Mouse (Mus musculus): ENCODE data around the gene Loxl4. TPM values are rescaled to one million over a fixed set of nuclear protein-coding genes. Genes with fewer than 3 reads are reported as not detected.

The Loxl4 gene
- polyA plus RNA-seq (2015; fragmentation: Nextera tagmentation; extraction: Ambion mirVana) = 0.41 and 0.59 TPM in 2 replicates

DNA sequence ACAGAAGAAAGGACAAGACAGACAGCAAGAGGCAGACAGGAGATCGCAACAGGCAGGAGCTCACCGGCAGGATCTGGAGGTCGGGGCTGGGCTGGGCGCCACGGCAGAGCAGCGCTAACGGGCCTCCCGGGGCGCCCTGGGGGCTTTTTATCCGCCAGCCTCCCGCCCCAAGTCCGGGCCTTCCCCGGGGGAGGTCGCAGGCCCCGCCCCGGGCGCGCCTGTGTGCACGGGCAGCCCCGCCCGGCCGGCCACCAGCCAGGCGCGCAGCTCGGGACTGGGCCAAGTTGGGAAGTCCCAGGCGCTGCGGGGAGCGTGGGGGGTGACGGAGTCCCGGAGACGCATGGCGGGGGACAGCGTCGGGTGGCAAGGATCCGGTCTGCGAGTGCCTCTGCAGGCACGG is at the start of gene Loxl4:
Gene Loxl4, minus strand, starts transcription at position 160 of the 400 bp plus-strand sequence.
- no peak within 1 kb of the TSS for H3K9ac ChIP-seq (replicated peaks)
- no peaks in the 10 kb centered on the region for H3K36me3 ChIP-seq
- no peak within 1 kb of the TSS for H3K27ac ChIP-seq (replicated peaks)
- H3K4me2 ChIP-seq = peak within 1 kb of the TSS; percentile 57
- peak within 1 kb of the TSS; percentile 32 for H3K4me3 ChIP-seq (replicated peaks)
- WGBS = 1% methylated on average over 37 of the region's 37 CpGs
- ATAC-seq (ENCODE audit: low FRiP score) = no peak
- H3K9me3 ChIP-seq (replicated peaks) = no peaks in the 10 kb centered on the region
- H3K4me1 ChIP-seq = peaks cover 9% of the 10 kb centered on the region
- H3K27me3 ChIP-seq (replicated peaks) = peaks cover 31% of the 10 kb centered on the region

DNA sequence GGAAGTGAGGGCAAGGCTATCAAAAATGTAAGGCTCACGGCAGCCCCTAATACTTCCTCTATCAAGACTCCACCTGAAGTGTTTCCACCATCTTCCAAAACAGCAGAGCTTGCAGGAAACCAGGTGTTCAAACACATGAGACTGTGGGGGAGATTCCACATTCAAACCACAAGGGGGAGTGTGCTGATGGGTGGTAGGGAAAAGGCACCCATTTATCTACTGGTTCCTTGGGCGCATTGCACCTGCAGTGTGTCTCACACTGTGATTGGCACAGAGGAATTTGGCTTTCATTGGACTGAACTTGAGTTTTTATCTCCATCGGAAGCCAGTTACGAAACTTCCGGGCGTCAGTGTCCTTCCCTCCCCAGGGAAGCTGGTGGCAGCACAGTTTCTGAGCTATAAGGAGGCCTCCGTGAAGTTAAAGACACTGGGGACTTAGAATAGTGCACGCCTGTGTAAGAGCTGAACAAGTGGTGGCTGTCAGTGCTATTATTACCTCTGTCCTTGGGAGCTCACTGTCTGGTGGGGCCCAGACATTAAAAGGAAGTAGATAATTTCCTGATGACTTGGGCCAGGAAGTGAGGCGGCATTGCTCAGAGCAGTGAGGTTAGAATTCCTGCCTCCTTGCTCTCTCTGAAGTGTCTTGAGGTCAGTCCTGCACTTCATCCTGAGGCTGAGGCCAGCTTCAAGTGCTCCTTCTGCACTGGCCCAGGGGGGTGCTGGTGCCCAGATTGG is 49.0 kb upstream of the Loxl4 start:
- Histone ChIP-seq H3K9ac (replicated peaks) (no peak overlapping the region), H3K36me3 (no peaks in the 10 kb centered on the region), H3K9me3 (replicated peaks) (0 out of 2 replicates have a peak, but pooled peaks cover 2% of the 10 kb centered on the region), H3K27ac (replicated peaks) (no peak overlapping the region), H3K27me3 (replicated peaks) (peaks cover 37% of the 10 kb centered on the region), H3K4me2 (no peak overlapping the region), H3K4me3 (replicated peaks) (no peak overlapping the region), H3K4me1 (peaks cover 8% of the 10 kb centered on the region)
- WGBS = 84% methylated on average over 9 of the region's 9 CpGs
- ATAC-seq (ENCODE audit: low FRiP score) = no peak

DNA sequence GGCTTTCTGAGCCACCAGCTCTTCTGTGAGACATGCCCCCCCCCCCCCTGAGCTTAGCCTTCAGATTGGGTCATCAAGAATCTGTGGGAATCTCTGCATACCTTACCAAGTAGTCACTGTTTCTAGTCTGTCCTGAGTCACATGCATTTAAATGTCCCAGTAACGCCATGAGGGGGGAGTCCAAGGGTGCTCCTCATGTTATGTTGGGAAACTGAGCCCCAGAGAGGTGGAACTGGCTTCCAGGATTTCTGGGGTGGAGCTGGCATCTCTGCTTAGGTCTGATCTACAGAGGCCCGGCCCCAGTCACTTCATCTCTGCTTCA is 47.6 kb upstream of the Loxl4 start:
- 92% methylated on average over 2 of the region's 2 CpGs for WGBS
- no peaks in the 10 kb centered on the region for H3K9me3 ChIP-seq (replicated peaks)
- H3K4me2 ChIP-seq = no peak overlapping the region
- H3K4me3 ChIP-seq (replicated peaks) = no peak overlapping the region
- H3K9ac ChIP-seq (replicated peaks) = no peak overlapping the region
- H3K27ac ChIP-seq (replicated peaks) = no peak overlapping the region
- H3K4me1 ChIP-seq = peaks cover 8% of the 10 kb centered on the region
- no peaks in the 10 kb centered on the region for H3K36me3 ChIP-seq
- peak; percentile 22; the same call in 1 of the 2 replicates for ATAC-seq (ENCODE audit: low FRiP score)
- H3K27me3 ChIP-seq (replicated peaks) = peaks cover 36% of the 10 kb centered on the region

DNA sequence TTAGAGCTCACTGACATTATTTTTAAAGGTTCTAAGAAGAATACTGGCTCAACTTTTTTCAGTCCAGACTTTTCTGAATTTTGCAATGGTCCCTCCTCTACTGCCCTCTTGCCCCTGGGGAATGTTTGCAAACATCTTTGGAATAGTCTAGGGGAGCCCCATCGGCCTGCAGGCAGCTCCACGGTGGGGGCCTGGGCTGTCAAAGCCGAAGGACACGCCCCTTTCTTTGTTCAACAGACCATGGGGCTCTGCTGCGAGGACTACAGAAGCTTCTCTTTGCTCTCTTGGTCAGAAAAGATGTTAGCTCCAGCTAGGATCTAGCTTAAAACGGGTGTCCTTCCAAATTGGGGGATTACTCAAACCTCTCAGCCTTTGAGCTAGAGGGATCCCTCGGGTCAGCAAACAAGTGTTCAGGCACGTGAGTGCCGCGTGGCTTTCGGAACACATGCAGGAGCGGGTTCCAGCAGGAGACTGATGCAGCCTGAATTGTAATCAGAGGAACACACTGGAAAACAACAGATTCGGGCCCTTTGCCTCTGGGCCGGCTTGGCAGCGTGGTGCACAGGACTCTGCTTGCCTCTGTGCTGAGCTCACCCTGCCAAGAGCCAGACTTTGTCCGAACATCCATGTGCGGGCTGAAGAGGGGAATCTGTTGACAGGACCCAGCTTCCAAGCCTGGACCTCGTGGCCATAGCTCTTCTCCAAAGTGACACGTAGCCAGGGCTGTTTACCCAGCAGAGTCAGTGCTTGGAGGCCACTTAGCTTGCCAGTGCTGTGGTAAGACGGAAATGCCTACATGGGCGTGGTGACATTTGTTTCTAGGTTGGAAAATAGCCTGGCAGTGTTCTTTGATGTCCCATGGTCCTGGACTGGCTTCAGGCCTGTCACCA is 47.0 kb upstream of the Loxl4 start:
- H3K4me1 ChIP-seq = peaks cover 8% of the 10 kb centered on the region
- H3K4me2 ChIP-seq = no peak overlapping the region
- H3K9ac ChIP-seq (replicated peaks) = no peak overlapping the region
- no peaks in the 10 kb centered on the region for H3K36me3 ChIP-seq
- no peak overlapping the region for H3K4me3 ChIP-seq (replicated peaks)
- H3K27me3 ChIP-seq (replicated peaks) = peaks cover 35% of the 10 kb centered on the region
- 0 out of 2 replicates have a peak, but pooled peaks have one; percentile 21 for ATAC-seq (ENCODE audit: low FRiP score)
- no peak overlapping the region for H3K27ac ChIP-seq (replicated peaks)
- H3K9me3 ChIP-seq (replicated peaks) = no peaks in the 10 kb centered on the region
- WGBS = 28% methylated on average over 21 of the region's 21 CpGs

DNA sequence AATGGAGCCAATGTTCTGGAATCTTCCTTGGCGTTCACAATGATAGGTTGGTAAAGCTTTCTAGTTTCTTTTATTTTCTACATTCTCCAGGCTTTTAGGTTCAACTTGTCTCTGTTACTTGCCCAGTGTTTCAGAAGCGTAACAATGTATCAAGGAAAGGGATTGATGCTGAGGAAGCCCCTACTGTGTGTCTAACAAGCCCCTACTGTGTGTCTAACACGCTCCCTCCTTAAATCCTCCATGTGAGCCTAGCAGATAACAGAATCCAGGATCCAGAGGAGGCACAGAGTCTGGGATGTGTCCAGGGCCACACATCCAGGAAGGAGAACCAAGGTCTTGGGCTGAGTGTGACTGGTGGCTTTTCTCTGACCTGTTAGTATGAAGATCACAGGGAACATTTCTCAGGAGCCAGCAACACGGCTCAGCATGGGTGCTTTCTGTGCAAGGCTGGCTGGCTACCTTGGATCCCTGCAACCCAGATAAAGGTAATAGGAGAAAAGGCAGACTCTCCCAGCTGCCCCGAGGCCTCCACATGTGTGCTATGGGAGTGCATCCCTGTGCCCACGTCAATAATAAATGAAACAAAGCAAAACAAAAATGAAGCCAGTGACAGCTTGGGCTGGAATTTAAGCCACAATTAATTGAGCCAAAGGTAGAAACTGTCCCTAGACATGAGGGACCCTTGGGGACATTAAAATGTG is 46.0 kb upstream of the Loxl4 start:
- Histone ChIP-seq H3K9me3 (replicated peaks) (no peaks in the 10 kb centered on the region), H3K36me3 (no peaks in the 10 kb centered on the region), H3K9ac (replicated peaks) (no peak overlapping the region), H3K4me2 (no peak overlapping the region), H3K27ac (replicated peaks) (no peak overlapping the region), H3K4me3 (replicated peaks) (no peak overlapping the region), H3K27me3 (replicated peaks) (peaks cover 35% of the 10 kb centered on the region), H3K4me1 (peaks cover 12% of the 10 kb centered on the region)
- 85% methylated on average over 6 of the region's 6 CpGs for WGBS
- ATAC-seq (ENCODE audit: low FRiP score) = no peak

DNA sequence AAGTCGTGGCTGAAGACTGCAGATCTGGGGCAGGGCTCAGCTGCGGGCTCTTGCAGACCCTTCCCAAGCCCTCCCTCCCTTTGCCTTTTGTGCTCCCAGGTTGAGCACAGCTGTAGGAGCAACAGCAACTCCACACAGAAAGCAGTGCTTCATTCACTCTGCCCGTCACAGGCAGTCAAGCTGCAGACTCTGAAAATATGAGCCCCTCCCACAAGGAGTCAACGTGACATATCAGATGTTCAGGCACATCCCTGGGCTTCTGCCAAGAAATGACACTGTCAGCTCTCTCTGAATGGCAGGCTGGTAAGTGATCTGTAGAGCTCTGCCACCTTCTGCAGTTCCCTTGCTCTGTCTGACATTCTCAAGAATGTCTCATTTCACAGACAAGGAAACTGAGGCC is 45.2 kb upstream of the Loxl4 start:
- peaks cover 19% of the 10 kb centered on the region for H3K4me1 ChIP-seq
- no peak overlapping the region for H3K4me2 ChIP-seq
- H3K27ac ChIP-seq (replicated peaks) = no peak overlapping the region
- H3K4me3 ChIP-seq (replicated peaks) = no peak overlapping the region
- ATAC-seq (ENCODE audit: low FRiP score) = no peak
- 29% methylated on average over 4 of the region's 4 CpGs for WGBS
- no peak overlapping the region for H3K9ac ChIP-seq (replicated peaks)
- peaks cover 35% of the 10 kb centered on the region for H3K27me3 ChIP-seq (replicated peaks)
- no peaks in the 10 kb centered on the region for H3K36me3 ChIP-seq
- no peaks in the 10 kb centered on the region for H3K9me3 ChIP-seq (replicated peaks)

DNA sequence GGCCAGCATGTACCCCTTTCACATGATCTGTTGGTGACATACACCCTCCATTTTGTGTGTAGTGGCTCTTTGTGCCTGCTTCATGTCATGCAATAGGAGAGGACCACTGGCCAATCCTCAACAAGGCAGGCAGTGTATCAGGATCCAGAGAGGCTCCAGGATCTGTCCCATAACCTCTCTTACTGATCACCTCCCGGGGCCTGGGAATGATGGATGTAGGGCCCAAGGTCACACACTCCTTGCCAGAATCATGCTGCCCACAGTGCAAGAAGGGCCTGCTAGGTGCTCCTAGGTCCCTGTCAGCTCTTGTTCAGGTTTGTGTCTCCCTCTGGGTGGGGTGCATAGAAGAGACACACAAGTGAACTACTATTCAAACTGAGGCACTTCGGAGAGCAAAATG is 44.7 kb upstream of the Loxl4 start:
- ATAC-seq (ENCODE audit: low FRiP score) = no peak
- no peak overlapping the region for H3K4me3 ChIP-seq (replicated peaks)
- no peak overlapping the region for H3K4me2 ChIP-seq
- H3K27me3 ChIP-seq (replicated peaks) = peaks cover 35% of the 10 kb centered on the region
- 78% methylated on average over 2 of the region's 2 CpGs for WGBS
- no peak overlapping the region for H3K9ac ChIP-seq (replicated peaks)
- peaks cover 23% of the 10 kb centered on the region for H3K4me1 ChIP-seq
- no peaks in the 10 kb centered on the region for H3K9me3 ChIP-seq (replicated peaks)
- no peak overlapping the region for H3K27ac ChIP-seq (replicated peaks)
- H3K36me3 ChIP-seq = no peaks in the 10 kb centered on the region

DNA sequence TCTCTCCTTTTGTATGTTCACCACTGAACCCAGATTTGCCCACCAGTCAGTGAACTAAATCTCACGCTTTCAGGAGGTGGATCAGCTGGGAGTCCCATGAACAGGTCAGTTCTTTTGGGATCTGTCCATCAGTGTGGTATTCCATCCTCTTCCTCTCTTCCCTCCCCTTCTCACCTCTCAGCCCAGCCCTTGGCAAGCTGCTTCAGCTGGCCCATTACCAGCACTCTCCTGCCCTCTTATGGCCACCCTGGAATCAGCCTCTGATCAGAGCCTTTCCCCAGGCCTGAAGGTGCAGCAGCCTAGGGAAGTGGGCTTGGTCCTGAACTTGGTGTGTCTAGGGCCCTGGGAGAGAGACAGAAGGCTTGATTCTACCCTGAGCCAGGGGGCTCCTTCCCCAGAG is 42.4 kb upstream of the Loxl4 start:
- Histone ChIP-seq H3K4me3 (replicated peaks) (no peak overlapping the region), H3K27ac (replicated peaks) (no peak overlapping the region), H3K4me1 (peaks cover 23% of the 10 kb centered on the region), H3K36me3 (no peaks in the 10 kb centered on the region), H3K27me3 (replicated peaks) (peaks cover 30% of the 10 kb centered on the region), H3K9ac (replicated peaks) (no peak overlapping the region), H3K9me3 (replicated peaks) (no peaks in the 10 kb centered on the region), H3K4me2 (no peak overlapping the region)
- WGBS = 55% methylated on average over 1 of the region's 1 CpGs
- ATAC-seq (ENCODE audit: low FRiP score) = peak; percentile 58

DNA sequence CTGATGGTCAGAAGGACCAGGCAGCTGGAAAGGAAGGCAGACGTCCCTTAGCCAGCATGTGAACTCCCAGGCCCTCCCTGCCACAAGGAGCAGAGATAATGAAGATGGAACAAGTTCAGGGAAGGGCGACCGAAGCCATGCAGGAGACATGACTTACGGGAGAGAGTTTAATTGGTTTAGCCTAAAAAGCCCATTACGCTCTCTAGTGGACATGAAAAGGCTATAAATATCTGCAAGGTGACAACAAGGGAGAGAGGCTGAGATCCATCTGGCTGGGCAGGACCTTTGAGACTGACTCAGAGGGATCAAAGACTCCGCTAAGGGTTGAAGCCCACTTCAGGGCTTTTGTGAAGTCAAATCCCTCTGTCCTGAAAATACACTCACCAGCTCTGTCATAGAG is 40.5 kb upstream of the Loxl4 start:
- H3K36me3 ChIP-seq = no peaks in the 10 kb centered on the region
- WGBS = 11% methylated on average over 6 of the region's 6 CpGs
- H3K27ac ChIP-seq (replicated peaks) = no peak overlapping the region
- peaks cover 15% of the 10 kb centered on the region for H3K4me1 ChIP-seq
- H3K9ac ChIP-seq (replicated peaks) = no peak overlapping the region
- ATAC-seq (ENCODE audit: low FRiP score) = no peak
- no peak overlapping the region for H3K4me3 ChIP-seq (replicated peaks)
- no peaks in the 10 kb centered on the region for H3K9me3 ChIP-seq (replicated peaks)
- no peak overlapping the region for H3K4me2 ChIP-seq
- peaks cover 22% of the 10 kb centered on the region for H3K27me3 ChIP-seq (replicated peaks)

DNA sequence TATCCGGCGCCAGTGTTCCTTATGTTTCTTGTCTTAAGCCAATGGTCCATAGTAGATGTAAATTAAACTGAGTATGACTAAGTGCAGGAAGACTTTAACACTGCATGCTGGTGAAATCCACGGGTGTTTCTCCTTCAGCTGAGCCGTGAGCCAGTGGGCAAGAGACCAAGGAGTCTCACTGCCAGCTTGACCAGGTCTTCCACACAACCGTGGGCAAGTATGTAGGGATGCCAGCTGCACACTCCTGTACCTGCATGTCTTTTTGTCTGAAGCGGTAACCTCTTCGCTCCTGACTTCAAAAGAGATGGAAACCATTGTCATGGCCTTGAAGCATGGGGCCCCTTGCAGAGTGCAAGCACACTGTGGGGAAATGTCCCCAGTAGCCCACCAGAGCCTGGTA is 39.8 kb upstream of the Loxl4 start:
- H3K36me3 ChIP-seq = no peaks in the 10 kb centered on the region
- H3K4me3 ChIP-seq (replicated peaks) = no peak overlapping the region
- no peak overlapping the region for H3K27ac ChIP-seq (replicated peaks)
- ATAC-seq (ENCODE audit: low FRiP score) = no peak
- H3K27me3 ChIP-seq (replicated peaks) = peaks cover 16% of the 10 kb centered on the region
- H3K4me1 ChIP-seq = peaks cover 15% of the 10 kb centered on the region
- no peak overlapping the region for H3K9ac ChIP-seq (replicated peaks)
- H3K4me2 ChIP-seq = no peak overlapping the region
- 42% methylated on average over 7 of the region's 7 CpGs for WGBS
- H3K9me3 ChIP-seq (replicated peaks) = no peaks in the 10 kb centered on the region

DNA sequence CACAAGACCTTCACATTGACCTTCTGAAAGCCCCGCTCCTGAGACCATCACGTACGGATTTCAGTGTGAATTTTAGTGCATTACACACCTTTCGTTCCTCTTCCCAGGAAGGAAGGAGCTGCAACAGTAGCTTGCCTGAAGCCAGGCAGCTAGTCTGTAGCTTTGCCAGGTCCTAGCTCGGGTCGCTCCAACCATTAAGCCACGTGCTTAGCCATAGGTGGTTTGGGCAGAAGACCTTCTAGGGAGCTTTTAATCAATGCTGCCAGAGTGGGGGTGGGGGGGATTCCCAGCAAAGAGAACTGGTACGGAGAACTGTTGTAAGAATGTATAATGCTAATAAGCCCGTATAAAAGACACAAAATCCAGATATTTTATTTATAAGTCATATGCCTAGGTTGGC is 27.6 kb upstream of the Loxl4 start:
- H3K27me3 ChIP-seq (replicated peaks) = no peaks in the 10 kb centered on the region
- H3K9me3 ChIP-seq (replicated peaks) = no peaks in the 10 kb centered on the region
- H3K36me3 ChIP-seq = no peaks in the 10 kb centered on the region
- H3K4me2 ChIP-seq = no peak overlapping the region
- no peak overlapping the region for H3K27ac ChIP-seq (replicated peaks)
- H3K4me1 ChIP-seq = peaks cover 11% of the 10 kb centered on the region
- no peak overlapping the region for H3K9ac ChIP-seq (replicated peaks)
- H3K4me3 ChIP-seq (replicated peaks) = no peak overlapping the region
- 78% methylated on average over 9 of the region's 9 CpGs for WGBS
- no peak for ATAC-seq (ENCODE audit: low FRiP score)

Data from neural tube, embryonic 15.5 days (tissue).